8 mouse cellular contexts compared by ENCODE assay signal in genomic region chr13:51748009-51748552, GRCm38 (mm10). TPM values are rescaled to one million over a fixed set of nuclear protein-coding genes. Genes with fewer than 3 reads are reported as not detected.
DNase-seq lines count a peak whose midpoint lies in the region; ATAC-seq lines count a peak whose summit lies in the region.

No protein-coding gene starts in this region.

- peak overlapping the region; percentile 36; the same call in 1 of the 2 replicates for H3K27ac ChIP-seq in kidney, embryonic 16.5 days (ENCODE audit: low read length)
- no peak overlapping the region for H3K27ac ChIP-seq in midbrain, embryonic 15.5 days

- H3K4me3 ChIP-seq in kidney, embryonic 16.5 days (ENCODE audit: low read length): no peak overlapping the region
- no peak overlapping the region for H3K4me3 ChIP-seq in midbrain, embryonic 15.5 days

- WGBS in kidney, embryonic 16.5 days: 41% methylated on average over 12 of the region's 12 CpGs
- 82% methylated on average over 12 of the region's 12 CpGs for WGBS in midbrain, embryonic 15.5 days

- H3K9me3 ChIP-seq in kidney, embryonic 16.5 days (ENCODE audit: low read length): no peaks in the 10 kb centered on the region
- no peaks in the 10 kb centered on the region for H3K9me3 ChIP-seq in midbrain, embryonic 15.5 days

- peaks cover 32% of the 10 kb centered on the region for H3K4me1 ChIP-seq in kidney, embryonic 16.5 days (ENCODE audit: insufficient read depth, low read length)
- peaks cover 7% of the 10 kb centered on the region for H3K4me1 ChIP-seq in midbrain, embryonic 15.5 days

- peak; percentile 72 for ATAC-seq in kidney, embryonic 16.5 days (ENCODE audit: low FRiP score, low TSS enrichment)
- no peak for ATAC-seq in midbrain, embryonic 15.5 days (replicated peaks)

- no peaks in the 10 kb centered on the region for H3K36me3 ChIP-seq in kidney, embryonic 16.5 days (ENCODE audit: insufficient read depth, low read length)
- no peaks in the 10 kb centered on the region for H3K36me3 ChIP-seq in midbrain, embryonic 15.5 days (replicated peaks)

- peak; percentile 96 for DNase-seq in heart, adult 11 months
- no peak for DNase-seq in heart, adult 8-10 months (ENCODE audit: low spot score)
- DNase-seq in adrenal gland, postnatal 25 days: peak; percentile 62
- peak; percentile 38 to 52 for DNase-seq in heart, adult 18-20 months
- DNase-seq in lung, postnatal 25 days (ENCODE audit: low spot score): peak; percentile 54
- DNase-seq in thymus, postnatal 4 days: peak; percentile 64

- no peak overlapping the region for H3K4me2 ChIP-seq in kidney, embryonic 16.5 days (replicated peaks; ENCODE audit: low read depth, low read length)
- no peak overlapping the region for H3K4me2 ChIP-seq in midbrain, embryonic 15.5 days

- no peak overlapping the region for H3K9ac ChIP-seq in kidney, embryonic 16.5 days (replicated peaks; ENCODE audit: low read length)
- no peak overlapping the region for H3K9ac ChIP-seq in midbrain, embryonic 15.5 days

- H3K27me3 ChIP-seq in kidney, embryonic 16.5 days (ENCODE audit: insufficient read depth, low read length): no peaks in the 10 kb centered on the region
- no peaks in the 10 kb centered on the region for H3K27me3 ChIP-seq in midbrain, embryonic 15.5 days (replicated peaks)

RNA-seq across cellular contexts. Expression of gene Sema4d, which starts 45.5 kb away (rescaled TPM):
- 10 to 100 TPM; 56.5 to 72.3 (median 68.6) TPM for total RNA-seq in heart, adult 8-10 months (2022)
- 15.4 and 22.0 TPM in 2 replicates for total RNA-seq in adrenal gland, postnatal 25 days (2021)
- 10 to 100 TPM; 57.5 to 67.5 TPM for total RNA-seq in heart, adult 18-20 months (2021)
- 28.8 and 29.0 TPM in 2 replicates for polyA plus RNA-seq in kidney, embryonic 16.5 days (2015; fragmentation: Nextera tagmentation; extraction: Ambion mirVana)
- 13.4 and 15.1 TPM in 2 replicates for polyA plus RNA-seq in midbrain, embryonic 15.5 days (2015; fragmentation: Nextera tagmentation; extraction: Ambion mirVana)
